Mouse (Mus musculus) thymus, adult 2 months (tissue): ENCODE measurements around the gene Dennd2a.

Experiments used
- CTCF ChIP-seq: fragments of 200-500 bp; IDR thresholded peaks from 2 replicates; pipeline ENCODE4 v1.5.1; 2012; ENCODE audit warnings: mild to moderate bottlenecking, control low read depth, low read length, moderate library complexity, borderline replicate concordance; ENCODE audit not compliant: control insufficient read depth, poor library complexity, insufficient read depth; ENCODE audit errors: extremely low read depth
- POLR2A ChIP-seq: fragments of 200-500 bp; IDR thresholded peaks from 2 replicates; pipeline ENCODE4 v1.6.1; 2012; ENCODE audit warnings: mild to moderate bottlenecking, low read length, control low read depth, moderate library complexity; ENCODE audit not compliant: control insufficient read depth, poor library complexity, insufficient read depth; ENCODE audit errors: extremely low read depth

GRCm38 (mm10) chr6:39522425-39522824, 35.2 kb downstream of the Dennd2a start:
- TF ChIP-seq POLR2A (no peak), CTCF (no peak)
